ENCODE assay signal across 23 mouse cellular contexts in genomic region chr4:63842278-63842677, GRCm38 (mm10). TPM values are rescaled to one million over a fixed set of nuclear protein-coding genes. Genes with fewer than 3 reads are reported as not detected.
"Had no signal": no experiment of that assay in that cellular context is flagged by ENCODE, and none has a peak within 500 bp of the region (broad histone marks: within the 10 kb centered on the region; RNA-seq: fewer than 3 reads in every experiment).

No protein-coding gene starts in this region.

- ATAC-seq: liver, embryonic 12.5 days; midbrain, embryonic 15.5 days had no signal

- DNase-seq: kidney, adult 2 months; kidney, postnatal 25 days; layer of hippocampus, adult 9-11 months; liver; lung, adult 2 months; lung, postnatal 14 days; lung, postnatal 4 days; thymus, adult 18-20 months; thymus, postnatal 36 days had no signal

RNA-seq across cellular contexts. Expression of gene Tnfsf8, which starts 18.9 kb away (rescaled TPM):
- total RNA-seq: layer of hippocampus, adult 2 months; layer of hippocampus, postnatal 25 days; left cerebral cortex, adult 18-20 months; left cerebral cortex, postnatal 25 days had no signal
- polyA plus RNA-seq: kidney, embryonic 14.5 days; kidney, postnatal 0 days; limb, embryonic 10.5 days; limb, embryonic 13.5 days; liver, embryonic 15.5 days; midbrain, embryonic 12.5 days; midbrain, embryonic 15.5 days; neural tube, embryonic 11.5 days; neural tube, embryonic 14.5 days had no signal
